Mouse (Mus musculus) kidney, adult 2 months (tissue): ENCODE data around the gene Rap2a. TPM values are rescaled to one million over a fixed set of nuclear protein-coding genes. Genes with fewer than 3 reads are reported as not detected.

Experiments used
- DNase-seq: peaks from one replicate; pipeline ENCODE4 v3.0.0; 2021
- H3K27ac ChIP-seq: fragments of 200-500 bp; 2 replicates; pipeline ENCODE4 v1.5.1; 2012; ENCODE audit warnings: low read depth, low read length, control low read depth, inconsistent platforms; ENCODE audit not compliant: insufficient read depth
- H3K27me3 ChIP-seq: fragments of 200-500 bp; replicated peaks from 2 replicates; pipeline ENCODE4 v1.6.1; 2012; ENCODE audit warnings: mild to moderate bottlenecking, moderate library complexity, low read length, inconsistent platforms; ENCODE audit not compliant: control insufficient read depth, insufficient read depth
- H3K36me3 ChIP-seq: fragments of 200-500 bp; 2 replicates; pipeline ENCODE4 v1.6.1; 2012; ENCODE audit warnings: mild to moderate bottlenecking, moderate library complexity, low read length, inconsistent platforms; ENCODE audit not compliant: control insufficient read depth, insufficient read depth
- H3K4me1 ChIP-seq: fragments of 200-500 bp; 2 replicates; pipeline ENCODE4 v1.6.1; 2011; ENCODE audit warnings: low read length; ENCODE audit not compliant: control insufficient read depth, insufficient read depth
- H3K4me3 ChIP-seq: fragments of 200-500 bp; 2 replicates; pipeline ENCODE4 v1.5.1; 2011; ENCODE audit warnings: mild to moderate bottlenecking, low read depth, low read length, control low read depth; ENCODE audit not compliant: insufficient read depth
- CTCF ChIP-seq: fragments of 200-500 bp; conservative IDR thresholded peaks from 2 replicates; pipeline ENCODE4 v1.5.1; 2011; ENCODE audit warnings: low read depth, mild to moderate bottlenecking, control low read depth, low read length, moderate library complexity, mixed read lengths; ENCODE audit not compliant: insufficient read depth, insufficient read length
- POLR2A ChIP-seq: fragments of 200-500 bp; IDR thresholded peaks from one replicate; pipeline ENCODE4 v1.6.1; 2011; ENCODE audit warnings: low read depth, low read length, control low read depth
- WGBS: fragments of 180-500 bp; shearing (Covaris S2); methylation state at CpG from one replicate; pipeline ENCODE4 v1.1.7; 2018; 5-methylcytosine and 5-hydroxymethylcytosine counted together
- polyA plus RNA-seq: library from polyadenylated mRNA; depleted of rRNA; stranded (reverse); fragments of >200 nt; gene quantifications from 2 replicates; pipeline ENCODE4 v1.2.3, GENCODE M21; 2012

The Rap2a gene
- polyA plus RNA-seq, 1 experiment: 12.4 TPM

DNA sequence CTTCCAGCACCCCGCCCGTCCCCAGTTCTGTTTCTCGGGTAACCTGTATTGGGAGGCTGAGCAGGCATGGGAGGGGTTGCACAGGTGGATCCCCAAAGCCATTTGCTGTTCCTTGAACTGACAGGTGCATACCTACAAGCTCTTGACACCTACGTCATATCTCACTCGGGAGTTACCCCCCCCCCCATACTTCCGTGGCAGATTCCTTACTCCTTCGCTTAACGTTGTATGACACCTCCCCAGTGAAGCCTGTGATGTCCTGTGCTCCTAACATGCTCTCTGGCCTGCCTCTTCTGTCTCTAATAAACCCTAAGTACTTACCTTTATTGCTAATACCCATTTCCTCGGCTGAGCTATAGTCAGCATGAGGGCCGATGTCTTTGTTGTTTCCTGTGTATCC is 20.9 kb downstream of the Rap2a start:
- H3K4me1 ChIP-seq: no peaks in the 10 kb centered on the region
- 92% methylated on average over 10 of the region's 10 CpGs for WGBS
- TF ChIP-seq POLR2A: no peak
- TF ChIP-seq CTCF: no peak

DNA sequence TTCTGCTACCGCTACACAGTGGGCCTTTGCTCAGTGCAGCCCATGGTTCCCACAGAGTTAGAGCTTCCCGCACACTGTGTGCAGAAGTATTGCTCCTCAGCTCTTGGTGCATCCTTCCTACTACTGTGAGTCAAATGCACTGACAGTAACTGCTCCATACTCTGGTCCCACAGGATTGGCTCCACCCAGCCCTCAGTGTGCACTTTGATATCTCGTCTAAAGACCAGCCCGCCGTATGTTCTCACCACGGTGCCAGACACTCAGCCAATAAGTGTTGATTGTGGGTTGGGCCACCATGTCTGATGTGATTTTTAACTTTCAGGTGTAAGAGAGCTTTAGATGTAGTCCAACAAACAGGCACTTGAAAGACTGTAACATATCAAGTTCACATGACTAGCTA is 21.4 kb downstream of the Rap2a start:
- no peak for DNase-seq

More for the DNA sequence above, 20.9 kb downstream of the Rap2a start:
- no peak for DNase-seq
- Histone ChIP-seq H3K27me3 (no peaks in the 10 kb centered on the region), H3K36me3 (no peaks in the 10 kb centered on the region), H3K4me3 (no peak overlapping the region), H3K27ac (no peak overlapping the region)

DNA sequence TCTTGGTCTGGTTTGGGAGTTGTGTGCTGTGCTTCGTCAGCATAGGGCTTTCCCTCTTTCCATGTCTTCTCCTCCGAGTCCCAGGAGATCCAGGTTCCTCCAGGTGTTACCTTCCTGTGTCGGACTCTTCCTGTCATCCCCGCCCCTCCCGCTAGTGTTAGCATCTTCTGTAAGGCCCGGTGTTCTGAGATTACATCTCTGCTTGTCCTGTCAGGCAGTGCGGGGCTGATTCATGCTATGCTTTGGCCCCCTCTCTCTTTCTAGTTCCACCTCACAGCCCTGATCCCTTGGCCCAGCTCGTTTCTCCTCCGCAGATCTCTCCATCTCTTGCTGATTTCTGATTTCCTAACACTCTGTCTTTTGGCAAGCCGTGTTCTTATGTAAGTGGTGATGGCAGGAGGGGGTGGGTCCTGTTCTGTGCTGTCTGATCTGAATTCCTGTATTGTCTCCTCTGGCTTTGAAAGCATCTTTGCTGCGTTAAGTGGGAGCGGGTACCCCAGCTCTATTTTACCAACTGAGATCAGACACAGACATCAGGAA is 21.8 kb downstream of the Rap2a start:
- TF ChIP-seq POLR2A: no peak
- TF ChIP-seq CTCF: no peak
- Histone ChIP-seq H3K36me3 (no peaks in the 10 kb centered on the region), H3K27me3 (no peaks in the 10 kb centered on the region), H3K27ac (no peak overlapping the region), H3K4me1 (no peaks in the 10 kb centered on the region), H3K4me3 (no peak overlapping the region)
- WGBS: 78% methylated on average over 12 of the region's 12 CpGs
- DNase-seq: no peak

More for the DNA sequence above, 21.4 kb downstream of the Rap2a start:
- H3K27ac ChIP-seq: no peak overlapping the region
- TF ChIP-seq POLR2A: no peak
- TF ChIP-seq CTCF: no peak
- WGBS: 85% methylated on average over 6 of the region's 6 CpGs
- no peaks in the 10 kb centered on the region for H3K4me1 ChIP-seq
- no peak overlapping the region for H3K4me3 ChIP-seq
- no peaks in the 10 kb centered on the region for H3K36me3 ChIP-seq
- H3K27me3 ChIP-seq: no peaks in the 10 kb centered on the region

DNA sequence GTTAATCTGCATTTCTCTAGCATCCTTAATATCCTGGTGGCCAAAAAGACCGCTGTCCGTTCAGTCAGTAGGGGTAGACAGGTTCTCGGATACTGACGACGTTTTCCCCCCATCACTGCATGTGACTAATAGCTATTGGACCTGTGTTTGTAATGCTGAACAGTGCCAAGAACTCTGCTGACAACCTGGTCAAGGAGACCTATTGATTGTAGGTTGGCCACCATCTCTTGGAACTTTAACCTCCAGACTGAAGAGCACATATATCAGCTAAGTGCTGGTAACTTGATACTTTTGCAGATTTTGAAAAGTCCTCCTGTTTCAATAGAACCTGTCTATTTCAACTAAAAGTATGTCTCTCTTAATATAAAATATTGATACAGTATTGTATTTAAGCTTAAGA is 22.5 kb downstream of the Rap2a start:
- DNase-seq: no peak
- no peak overlapping the region for H3K4me3 ChIP-seq
- TF ChIP-seq POLR2A (no peak), CTCF (no peak)
- 92% methylated on average over 5 of the region's 5 CpGs for WGBS
- no peaks in the 10 kb centered on the region for H3K27me3 ChIP-seq
- H3K4me1 ChIP-seq: no peaks in the 10 kb centered on the region
- H3K27ac ChIP-seq: no peak overlapping the region
- no peaks in the 10 kb centered on the region for H3K36me3 ChIP-seq

DNA sequence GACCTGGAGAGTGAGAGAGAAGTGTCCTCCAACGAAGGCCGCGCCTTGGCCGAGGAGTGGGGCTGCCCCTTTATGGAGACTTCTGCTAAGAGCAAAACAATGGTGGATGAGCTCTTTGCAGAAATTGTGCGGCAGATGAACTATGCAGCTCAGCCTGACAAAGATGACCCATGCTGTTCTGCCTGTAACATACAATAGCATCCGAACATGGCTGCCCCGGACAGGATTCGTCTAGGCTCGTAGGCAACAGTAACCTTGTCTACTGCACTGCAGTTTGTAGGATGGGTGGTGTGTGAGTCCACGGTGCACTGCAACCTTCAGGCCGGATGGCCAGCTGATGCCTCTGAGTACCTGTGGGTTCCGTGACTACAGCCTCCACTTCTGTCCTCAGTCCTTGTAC is 25.4 kb downstream of the Rap2a start:
- Histone ChIP-seq H3K4me1 (no peaks in the 10 kb centered on the region), H3K36me3 (no peaks in the 10 kb centered on the region)
- 93% methylated on average over 12 of the region's 12 CpGs for WGBS

DNA sequence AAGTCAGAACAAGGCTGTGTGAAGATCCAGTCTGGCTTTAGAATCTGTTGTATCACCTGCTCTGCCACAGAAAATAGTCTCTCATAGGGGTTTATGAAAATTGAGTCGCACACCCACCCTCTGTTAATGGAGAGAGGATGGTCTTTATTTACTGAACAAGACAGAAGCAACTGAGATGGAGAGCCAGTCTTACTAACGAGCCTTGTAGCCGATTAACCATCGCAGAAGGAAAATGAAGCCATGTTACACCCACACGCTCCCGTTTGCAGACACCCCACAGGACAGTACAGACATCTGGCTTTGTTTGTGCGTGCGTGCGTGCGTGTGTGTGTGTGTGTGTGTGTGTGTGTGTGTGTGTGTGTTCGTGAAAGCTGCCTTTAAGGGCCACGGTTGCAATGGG is 26.2 kb downstream of the Rap2a start:
- Histone ChIP-seq H3K27me3 (no peaks in the 10 kb centered on the region), H3K27ac (no peak overlapping the region), H3K4me1 (no peaks in the 10 kb centered on the region), H3K36me3 (no peaks in the 10 kb centered on the region), H3K4me3 (no peak overlapping the region)
- DNase-seq: no peak
- no peak for TF ChIP-seq CTCF
- TF ChIP-seq POLR2A: no peak
- 91% methylated on average over 12 of the region's 12 CpGs for WGBS

More for the DNA sequence above, 25.4 kb downstream of the Rap2a start:
- Histone ChIP-seq H3K27ac (no peak overlapping the region), H3K4me3 (no peak overlapping the region), H3K27me3 (no peaks in the 10 kb centered on the region)
- no peak for DNase-seq
- TF ChIP-seq POLR2A: no peak
- no peak for TF ChIP-seq CTCF

DNA sequence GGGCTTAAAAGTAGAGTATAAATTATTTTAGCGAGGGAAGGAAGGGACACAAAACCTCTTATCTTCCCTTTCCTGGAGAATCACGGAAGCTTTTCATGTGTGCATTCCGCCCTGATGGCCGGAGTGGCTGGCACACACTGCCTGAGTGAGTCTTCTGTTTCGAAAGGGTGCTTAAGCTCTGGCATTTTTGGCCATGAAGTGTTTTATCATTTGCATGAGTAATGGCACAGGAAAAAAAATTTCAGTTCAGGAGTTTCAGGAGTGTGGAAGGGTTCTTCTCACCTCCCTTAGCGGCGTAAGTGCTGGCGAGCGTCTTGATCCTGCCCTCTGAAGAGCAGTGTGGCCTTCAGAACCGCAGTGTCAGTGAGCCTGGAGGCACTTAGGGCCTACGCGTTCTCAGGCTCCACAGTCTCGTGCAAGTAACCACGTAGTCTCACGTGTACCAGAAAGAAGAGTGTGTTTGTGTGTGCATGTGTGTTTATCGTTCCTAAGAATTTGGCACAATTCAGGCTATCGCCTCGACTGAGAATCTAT is 26.8 kb downstream of the Rap2a start:
- Histone ChIP-seq H3K36me3 (no peaks in the 10 kb centered on the region), H3K27me3 (no peaks in the 10 kb centered on the region), H3K4me3 (no peak overlapping the region), H3K27ac (no peak overlapping the region), H3K4me1 (no peaks in the 10 kb centered on the region)
- TF ChIP-seq POLR2A (no peak), CTCF (no peak)
- 93% methylated on average over 18 of the region's 18 CpGs for WGBS
- no peak for DNase-seq

DNA sequence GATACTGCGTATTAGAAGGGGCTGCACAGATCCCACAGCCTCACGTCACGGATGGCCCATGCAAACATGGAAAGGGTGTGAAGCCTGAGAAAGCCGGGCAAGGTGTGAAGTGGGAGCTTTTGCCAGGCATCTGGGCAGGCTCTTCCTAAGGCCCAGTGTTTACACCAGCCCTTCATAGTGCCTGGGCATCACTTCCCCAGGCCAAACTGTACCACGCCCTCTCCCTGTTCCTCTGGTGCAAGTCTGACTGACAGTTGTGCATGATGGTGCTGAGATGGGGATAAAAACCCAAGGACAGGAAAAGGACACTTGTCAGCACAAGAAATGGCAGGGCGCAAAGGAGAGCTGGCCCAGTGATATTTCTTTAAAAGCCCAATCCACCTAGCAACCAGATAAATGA is 27.7 kb downstream of the Rap2a start:
- TF ChIP-seq POLR2A: no peak
- TF ChIP-seq CTCF: no peak
- no peaks in the 10 kb centered on the region for H3K36me3 ChIP-seq
- no peak overlapping the region for H3K4me3 ChIP-seq
- no peaks in the 10 kb centered on the region for H3K4me1 ChIP-seq
- 96% methylated on average over 6 of the region's 6 CpGs for WGBS
- no peak overlapping the region for H3K27ac ChIP-seq
- DNase-seq: no peak
- H3K27me3 ChIP-seq: no peaks in the 10 kb centered on the region
